Mouse (Mus musculus): Measurements from ENCODE around the gene Rbm12.
"Not testable (repeated sequence)": the region's sequence is repeated elsewhere in the genome, so short reads cannot be mapped to it uniquely, and the experiment has no call there.

Gene Rbm12

DNA sequence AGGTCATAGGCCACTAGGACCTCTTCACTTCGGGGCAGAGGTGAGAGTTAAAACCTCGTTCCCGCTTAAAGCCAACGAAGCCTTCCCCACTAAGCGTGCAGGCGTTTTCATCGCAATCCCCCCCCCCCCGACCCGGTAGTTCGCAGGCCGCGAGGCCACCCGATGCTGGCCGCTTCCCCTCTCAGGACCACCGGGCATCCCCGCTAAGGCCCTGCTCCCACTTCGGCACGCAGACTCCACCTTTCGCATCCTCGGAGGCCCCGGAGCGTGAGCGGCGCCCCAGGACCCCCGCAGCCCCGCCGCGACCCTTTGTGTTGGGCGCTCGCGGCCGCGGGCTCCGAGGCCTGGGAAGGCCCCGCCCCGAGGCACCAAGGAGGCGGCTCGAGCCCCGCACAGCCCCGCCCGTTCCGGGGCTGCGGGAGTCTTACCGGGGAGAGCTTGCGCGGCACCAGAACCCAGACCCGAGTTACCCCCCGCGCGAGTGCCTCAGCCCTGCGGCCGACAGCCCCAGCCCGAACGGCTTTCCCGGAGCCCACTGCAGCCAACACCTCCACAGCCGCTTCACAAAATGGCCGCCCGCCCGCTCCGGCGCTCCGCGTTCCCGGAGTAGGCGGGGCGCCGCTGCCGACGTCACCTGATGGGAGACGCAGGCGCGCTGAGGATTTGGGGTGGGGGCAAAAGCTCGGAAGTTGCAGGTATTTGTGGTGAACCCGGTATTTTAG, at the start of gene Rbm12, which contains the start of gene Cpne1:
TSS of gene Rbm12 (minus strand) at position 621 of the 722 bp plus-strand sequence.
TSS of gene Cpne1 (minus strand) at position 608 of the 722 bp plus-strand sequence.
- peak; percentile 96 to 98 for DNase-seq

DNA sequence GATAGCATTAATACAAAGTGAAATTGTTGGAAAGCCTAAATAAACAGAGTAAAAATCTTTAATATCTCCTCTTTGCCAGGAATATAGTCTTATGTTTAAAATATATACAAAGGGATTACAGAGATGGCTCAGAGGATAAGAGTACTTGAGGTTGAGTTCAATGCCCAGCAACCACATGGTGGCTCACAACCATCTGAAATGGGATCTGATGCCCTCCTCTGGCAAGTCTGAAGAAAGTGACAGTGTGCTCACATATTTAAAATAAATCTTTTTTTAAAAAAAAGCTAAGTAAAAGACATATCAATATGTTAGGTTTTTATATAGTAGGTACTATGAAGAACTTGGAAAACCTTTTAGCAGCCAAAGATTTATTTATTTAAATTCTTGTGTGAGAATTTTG, 39.8 kb upstream of the Rbm12 start:
- no peak for DNase-seq

DNA sequence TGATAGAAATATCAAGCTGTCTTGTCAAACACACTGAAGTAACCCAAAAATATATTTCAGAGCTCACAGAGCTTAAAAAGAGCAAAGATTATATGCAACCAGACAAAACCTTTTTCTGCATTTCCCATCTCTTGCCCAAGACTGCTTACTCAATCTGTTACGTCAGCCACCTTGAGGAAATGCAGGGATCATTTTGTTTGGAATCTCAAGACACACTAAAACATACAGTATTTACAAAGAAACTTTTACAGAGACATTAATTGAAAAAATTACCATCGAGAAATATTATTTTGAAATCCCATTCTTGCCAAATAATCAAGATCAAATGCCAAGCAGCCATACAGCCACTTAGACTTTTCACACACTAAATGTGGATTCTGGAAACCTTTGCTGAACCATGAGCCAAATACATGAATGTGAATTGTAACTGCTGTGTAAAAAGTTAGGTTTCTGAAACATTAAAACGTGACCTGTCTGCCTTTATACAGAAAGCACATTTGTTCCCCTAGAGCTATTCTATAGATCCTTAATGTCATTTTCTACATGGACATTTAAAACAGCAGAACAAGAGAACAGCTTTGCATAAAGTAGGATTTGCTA, 35.6 kb upstream of the Rbm12 start:
- no peak for DNase-seq

- DNase-seq = no peak
Observed at GRCm38 (mm10) chr2:156146272-156146989, 34.7 kb upstream of the Rbm12 start.

- no peak for DNase-seq
Observed at GRCm38 (mm10) chr2:156145486-156146130, 33.8 kb upstream of the Rbm12 start.

- peak; percentile 91 for DNase-seq
Observed at GRCm38 (mm10) chr2:156143953-156144724, 32.4 kb upstream of the Rbm12 start, which contains the start of the genes Romo1 and Nfs1. TSS of gene Romo1 (plus strand) at chr2:156144039. TSS of gene Nfs1 (minus strand) at chr2:156144186.

DNA sequence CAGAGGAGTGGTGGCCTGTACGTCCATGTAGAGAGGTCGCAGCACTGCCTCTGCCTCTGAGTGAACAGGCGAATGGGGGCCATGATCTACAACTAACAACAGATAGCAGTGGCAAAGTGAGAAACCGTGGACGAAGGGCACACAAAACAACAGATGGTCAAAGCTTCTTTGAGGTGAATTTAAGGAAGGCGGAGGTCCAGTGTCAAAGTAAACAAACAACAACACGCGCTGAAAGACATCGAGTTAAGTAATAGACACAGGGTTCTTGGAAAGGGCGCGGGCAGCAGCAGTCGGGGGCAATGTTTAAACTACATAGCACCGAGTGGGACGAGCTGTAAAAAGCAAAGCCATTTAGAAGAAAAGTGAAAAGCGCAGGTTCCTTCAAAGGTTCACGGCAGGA, 31.6 kb upstream of the Rbm12 start:
- DNase-seq = no peak

DNA sequence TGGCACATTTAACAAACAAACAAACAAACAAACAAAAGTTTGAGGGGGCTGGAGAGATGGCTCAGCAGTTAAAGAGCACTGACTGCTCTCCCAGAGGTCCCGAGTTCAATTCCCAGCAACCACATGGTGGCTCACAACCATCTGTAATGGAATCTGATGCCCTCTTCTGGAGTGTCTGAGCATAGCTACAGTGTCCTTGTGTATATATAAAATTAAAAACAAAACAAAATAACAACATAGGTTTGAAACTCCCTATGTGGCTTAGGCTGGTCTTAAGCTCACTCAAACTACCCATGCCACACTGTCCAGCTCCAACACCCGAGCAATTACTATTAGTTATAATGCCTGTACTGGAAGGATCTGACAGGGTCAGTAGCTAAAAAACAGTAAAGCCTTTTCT, 31.0 kb upstream of the Rbm12 start:
- DNase-seq = no peak

DNA sequence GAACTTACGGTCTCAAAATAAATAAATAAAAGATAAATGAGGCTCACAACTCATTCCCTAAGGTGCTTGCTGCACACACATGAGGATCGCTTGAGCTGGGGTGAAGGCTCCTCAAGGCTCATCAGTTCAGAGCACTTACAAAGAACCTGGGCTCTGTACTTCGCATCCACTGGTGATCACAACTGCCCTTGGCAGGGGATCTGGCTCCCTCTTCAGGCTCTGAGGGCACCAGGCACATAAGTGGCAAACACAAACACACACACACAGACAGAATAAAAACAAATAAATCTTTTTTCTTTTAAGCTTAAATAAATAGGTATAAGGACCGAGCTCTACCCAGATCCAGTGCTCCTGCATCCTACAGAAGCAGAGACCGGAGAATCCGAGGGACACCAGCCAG, 23.9 kb upstream of the Rbm12 start:
- no peak for DNase-seq

DNA sequence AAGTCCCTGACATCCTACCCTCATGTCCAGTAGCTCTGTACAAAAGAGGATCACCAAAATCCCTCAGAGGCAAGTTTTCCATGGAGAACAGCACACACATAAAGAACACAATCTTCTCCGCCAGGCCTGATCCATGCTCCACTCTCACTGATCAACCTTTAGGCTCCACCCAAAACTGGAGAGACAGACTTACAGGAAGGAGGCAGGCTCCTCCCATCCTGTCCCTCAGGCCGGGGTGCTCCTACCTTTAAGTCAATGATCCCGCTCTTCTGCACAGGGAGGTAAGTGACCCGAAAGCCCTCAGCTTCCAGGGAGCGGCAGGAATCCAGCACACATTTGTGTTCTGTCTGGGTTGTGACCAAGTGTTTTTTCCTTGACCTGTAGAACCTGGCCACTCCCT, 22.4 kb upstream of the Rbm12 start:
- DNase-seq = no peak

DNA sequence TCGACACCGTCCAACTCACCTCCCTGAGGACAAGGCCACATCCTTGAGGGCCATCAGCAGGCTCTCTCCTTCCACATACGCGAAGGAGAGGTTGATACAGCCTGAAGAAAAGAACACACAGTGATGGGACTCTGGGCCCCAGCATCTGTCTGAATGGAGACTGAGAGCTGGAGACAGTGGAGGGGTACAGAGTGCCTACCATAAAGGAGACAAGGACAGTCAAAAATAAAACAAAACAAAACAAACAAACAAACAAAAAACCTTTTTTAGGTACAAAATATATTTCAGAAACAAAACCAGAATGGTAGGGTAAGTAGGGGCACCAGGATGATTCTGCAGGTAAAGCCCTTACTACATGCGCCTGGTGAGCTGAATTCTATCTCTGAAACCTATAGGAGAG, 15.2 kb upstream of the Rbm12 start, which contains the start of gene Gm28036:
TSS of gene Gm28036 (minus strand) at position 101 of the 400 bp plus-strand sequence.
- no peak for DNase-seq

DNA sequence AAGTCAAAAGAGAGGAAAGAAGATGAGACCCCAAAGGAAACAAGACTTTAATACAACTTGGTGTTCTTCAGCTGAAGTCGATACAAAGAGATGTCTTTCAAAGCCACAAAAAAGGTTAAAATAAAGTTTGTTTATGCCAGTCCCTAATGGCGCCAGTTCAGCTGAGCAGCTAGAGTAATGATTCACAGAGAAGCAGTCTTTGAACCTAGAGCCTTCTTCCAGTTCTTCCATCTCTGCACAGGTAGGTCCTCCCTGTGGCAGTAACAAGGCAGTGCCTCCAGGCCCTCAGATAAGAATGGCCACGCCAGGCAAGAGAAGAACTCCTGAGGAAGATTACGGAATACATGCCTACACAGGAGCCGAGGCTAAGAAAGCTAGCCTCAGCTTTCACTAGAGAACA, 12.0 kb upstream of the Rbm12 start:
- no peak for DNase-seq

DNA sequence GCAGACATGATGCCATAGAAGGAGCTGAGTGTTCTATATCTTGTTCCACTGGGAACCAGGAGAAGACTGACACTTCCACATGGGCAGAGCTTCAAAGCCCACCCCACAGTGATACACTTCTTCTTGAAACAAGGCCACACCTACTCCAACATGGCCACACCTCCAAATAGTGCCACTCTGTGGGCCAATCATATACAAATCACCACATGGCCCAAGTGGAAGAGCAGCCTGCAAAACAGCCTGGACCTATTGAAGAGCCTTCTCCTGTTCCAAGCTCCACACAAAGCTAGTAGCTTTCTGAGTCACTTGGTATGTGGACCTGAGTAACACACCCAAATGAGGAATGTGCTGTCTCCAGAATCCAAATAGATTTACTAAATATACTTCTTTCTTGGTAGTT, 7.8 kb upstream of the Rbm12 start:
- no peak for DNase-seq

- DNase-seq = not testable (repeated sequence)
Observed at GRCm38 (mm10) chr2:156112080-156112423, 274 bp upstream of the Rbm12 start.

DNA sequence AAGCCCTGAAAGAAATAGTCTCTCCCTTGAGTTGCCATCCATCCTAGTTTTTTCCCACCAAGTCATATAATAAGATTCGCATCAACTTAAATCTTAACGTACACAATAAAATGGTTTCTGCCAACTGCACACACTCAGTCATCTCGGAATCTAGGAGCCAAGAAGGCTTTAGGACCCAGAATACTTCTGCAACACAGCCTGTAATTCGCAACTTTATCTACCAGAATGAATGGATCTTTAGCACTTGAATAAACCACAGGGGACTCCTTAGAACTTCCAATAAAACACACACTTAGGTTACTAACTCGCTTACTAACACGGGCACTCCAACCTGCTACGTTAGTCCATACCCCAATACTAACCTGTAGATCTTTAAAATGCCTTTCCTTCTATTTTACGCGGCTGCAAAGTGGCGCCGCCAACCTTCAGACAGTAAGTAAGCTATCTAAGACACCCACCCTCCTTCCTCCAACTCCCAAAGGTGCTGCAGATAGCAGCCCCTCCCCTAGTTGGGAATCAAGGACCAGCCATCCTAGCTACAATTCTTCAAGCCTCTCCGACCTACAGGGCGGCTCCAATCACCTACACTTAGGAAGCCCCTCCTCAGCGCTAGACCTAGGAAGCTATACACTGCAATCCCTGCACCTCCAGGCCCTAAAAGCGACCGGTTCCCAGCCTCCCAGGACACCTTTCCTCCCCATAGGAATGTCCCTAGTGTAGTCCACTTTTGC, 986 bp downstream of the Rbm12 start:
- peak; percentile 16 to 22 for DNase-seq

GRCm38 (mm10) chr2:156091926-156092325, 19.9 kb downstream of the Rbm12 start:
- DNase-seq = no peak

- DNase-seq = no peak
Observed at GRCm38 (mm10) chr2:156089799-156090198, 22.0 kb downstream of the Rbm12 start.

DNA sequence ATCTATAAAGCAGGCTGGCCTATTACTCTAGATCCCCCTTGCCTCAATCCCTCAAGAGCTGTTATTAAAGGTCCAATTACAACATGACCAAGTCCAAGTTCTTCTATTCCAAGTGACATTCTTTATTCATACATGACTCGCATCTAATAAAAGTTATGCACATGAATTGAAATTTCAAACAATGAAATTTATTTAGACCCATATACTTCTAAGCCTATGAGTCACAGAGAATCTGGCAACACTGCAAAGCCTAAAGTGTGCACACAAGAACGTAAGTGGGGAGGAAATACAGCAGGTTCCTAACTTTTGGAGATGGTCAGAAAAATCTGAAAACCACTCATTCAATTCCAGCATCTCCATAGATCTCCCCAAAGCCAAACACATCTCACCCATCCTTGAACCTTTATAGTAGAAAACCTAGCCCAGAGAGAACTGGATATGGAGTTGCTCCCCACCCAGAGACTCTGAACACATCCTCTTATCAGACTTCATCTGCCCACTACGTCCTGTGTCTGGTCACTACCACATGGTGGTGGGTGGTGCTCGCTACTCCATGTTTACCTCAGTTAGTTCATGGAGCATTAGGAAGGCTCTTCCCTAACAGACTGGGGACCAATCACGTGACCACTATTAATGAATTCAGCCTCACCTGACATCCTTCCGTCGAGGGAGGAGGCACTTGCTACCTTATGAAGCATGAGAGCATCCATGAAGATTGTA, 24.2 kb downstream of the Rbm12 start:
- no peak for DNase-seq

DNA sequence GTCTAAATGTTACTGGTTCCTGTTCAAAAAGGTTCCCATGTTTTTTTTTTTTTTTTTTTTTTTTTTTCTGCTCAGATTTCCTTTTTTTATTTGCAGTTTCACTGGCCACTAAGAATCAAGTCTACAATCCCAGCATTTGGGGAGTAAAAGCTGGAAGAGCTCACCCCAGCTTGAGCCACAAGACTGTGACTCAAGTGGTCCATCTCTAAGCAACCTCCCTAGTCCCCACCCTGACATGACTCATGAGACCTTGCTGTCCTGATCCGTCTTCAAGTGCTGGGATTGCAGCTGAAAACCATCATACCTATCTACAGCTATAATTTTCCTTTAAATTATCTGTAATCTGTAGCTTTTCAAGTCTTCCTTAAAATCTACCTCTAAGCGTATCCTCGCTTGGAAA, 27.2 kb downstream of the Rbm12 start:
- no peak for DNase-seq

- no peak for DNase-seq
Observed at GRCm38 (mm10) chr2:156080391-156080790, 31.4 kb downstream of the Rbm12 start.

GRCm38 (mm10) chr2:156079674-156080073, 32.1 kb downstream of the Rbm12 start:
- DNase-seq = no peak
